Mouse (Mus musculus): Measurements from ENCODE around the gene Zdhhc13.

- TF ChIP-seq CTCF (IDR thresholded peaks at IDR 0.05; ENCODE audit: borderline replicate concordance, insufficient read depth, low read depth, low read length): no peak
- no peak for TF ChIP-seq POLR2A (IDR thresholded peaks at IDR 0.05; ENCODE audit: borderline replicate concordance, insufficient read depth, low read length)
These were observed 76.1 kb downstream of the Zdhhc13 start for GRCm38 (mm10) chr7:48864671-48865458.
